Mouse (Mus musculus): ENCODE results near the gene Siglece.

GRCm38 (mm10) chr7:43613816-43614551, 46.0 kb downstream of the Siglece start:
- no peak for TF ChIP-seq CTCF (conservative IDR thresholded peaks at IDR 0.05; ENCODE audit: insufficient read depth, insufficient read length, low read depth, low read length)
- no peak for TF ChIP-seq POLR2A (IDR thresholded peaks at IDR 0.05; ENCODE audit: low read depth, low read length)

Measured in kidney, adult 2 months (tissue).